Mouse (Mus musculus): ENCODE data around the gene Lclat1. TPM values are rescaled to one million over a fixed set of nuclear protein-coding genes. Genes with fewer than 3 reads are reported as not detected.

Gene Lclat1
- polyA plus RNA-seq, 1 experiment from 2014 or later: 20.5 TPM

DNA sequence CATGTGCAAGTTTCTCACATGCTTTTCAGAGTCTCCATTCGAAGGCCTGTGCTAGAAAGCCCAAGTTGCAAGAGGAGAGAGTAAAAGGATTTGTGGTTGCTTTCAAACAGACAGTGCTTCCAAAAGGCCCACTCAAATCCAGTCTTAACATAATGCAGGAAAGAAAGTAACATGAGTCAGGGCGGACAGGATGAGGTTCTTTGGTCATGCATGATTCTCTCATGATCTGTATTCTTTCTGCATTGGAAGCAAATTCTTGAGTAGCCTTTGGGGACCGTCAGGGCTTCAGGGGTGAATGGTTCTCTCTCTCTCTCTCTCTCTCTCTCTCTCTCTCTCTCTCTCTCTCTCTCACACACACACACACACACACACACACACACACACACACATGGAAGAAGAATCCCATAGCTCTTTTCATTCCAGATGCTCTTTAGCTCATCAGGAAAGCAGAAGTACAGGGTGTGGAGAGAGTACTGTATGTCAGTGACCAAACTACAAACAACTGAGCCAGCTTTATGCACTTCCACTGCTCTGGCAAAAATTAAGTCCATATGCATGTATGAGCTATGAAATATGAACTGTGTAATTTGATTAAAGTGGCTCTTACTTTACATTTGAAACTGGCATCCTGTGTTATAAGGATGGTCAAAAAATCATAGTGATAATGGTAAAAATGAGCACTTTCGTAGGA is 25.1 kb upstream of the Lclat1 start:
- Histone ChIP-seq H3K36me3 (ENCODE audit: control insufficient read depth, insufficient read depth, low read length) (no peaks in the 10 kb centered on the region), H3K4me3 (ENCODE audit: low read length) (no peak overlapping the region), H3K27me3 (ENCODE audit: control insufficient read depth, insufficient read depth, low read depth, low read length) (no peaks in the 10 kb centered on the region), H3K4me1 (replicated peaks; ENCODE audit: control insufficient read depth, insufficient read depth, low read length) (no peaks in the 10 kb centered on the region; the same call in 1 of the 2 replicates), H3K27ac (ENCODE audit: low read length) (no peak overlapping the region), H3K4me2 (ENCODE audit: low read depth, low read length) (no peak overlapping the region), H3K9me3 (ENCODE audit: control insufficient read depth, low read length) (no peaks in the 10 kb centered on the region), H3K9ac (ENCODE audit: low read length) (no peak overlapping the region)
- WGBS: 81% methylated on average over 4 of the region's 4 CpGs
- ATAC-seq (ENCODE audit: low read depth): no peak

DNA sequence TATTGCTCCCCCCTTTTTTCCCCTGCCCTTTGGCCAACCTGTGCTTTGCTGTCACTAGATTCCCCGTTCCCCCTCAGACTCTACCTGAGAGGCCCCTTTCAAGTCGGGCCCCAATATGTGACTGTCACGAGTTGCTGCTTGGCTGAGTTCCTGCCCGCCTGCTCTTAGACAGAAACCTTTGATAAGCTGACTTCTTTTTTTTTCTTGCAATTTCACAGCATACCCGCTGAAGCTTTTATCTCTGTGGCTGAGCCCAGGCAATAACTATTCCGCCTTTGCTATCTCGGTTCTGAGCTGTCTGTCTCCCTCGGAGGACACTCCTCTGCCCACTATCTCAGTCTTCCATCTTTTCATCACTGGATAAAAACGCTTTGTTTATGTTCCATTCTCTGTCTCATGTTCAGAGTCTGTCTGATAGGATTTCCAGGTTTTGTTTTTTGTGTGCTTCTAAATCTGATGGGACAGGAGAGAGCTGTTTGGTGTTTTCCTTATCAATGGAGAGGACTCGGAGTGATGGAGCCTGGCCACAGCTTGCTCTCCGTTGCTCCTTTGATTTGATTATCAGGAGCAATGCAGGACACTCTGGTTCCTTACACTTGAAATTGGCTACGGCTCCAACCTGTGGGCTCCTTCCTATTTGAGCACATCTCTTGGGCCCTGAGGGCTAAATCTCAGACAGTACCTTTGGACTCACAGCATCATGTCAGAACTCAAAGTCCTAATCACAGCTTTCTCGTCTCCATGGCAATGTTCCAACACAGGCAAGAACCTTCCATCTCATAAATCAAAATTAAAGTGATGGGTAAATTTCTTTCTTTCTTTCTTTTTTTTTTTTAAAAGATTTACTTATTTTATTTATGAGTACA is 20.5 kb upstream of the Lclat1 start:
- no peaks in the 10 kb centered on the region for H3K36me3 ChIP-seq (ENCODE audit: control insufficient read depth, insufficient read depth, low read length)
- no peak for ATAC-seq (ENCODE audit: low read depth)
- no peak overlapping the region for H3K9ac ChIP-seq (ENCODE audit: low read length)
- peaks cover 6% of the 10 kb centered on the region; the same call in 1 of the 2 replicates for H3K4me1 ChIP-seq (replicated peaks; ENCODE audit: control insufficient read depth, insufficient read depth, low read length)
- no peak overlapping the region for H3K4me3 ChIP-seq (ENCODE audit: low read length)
- WGBS: 28% methylated on average over 13 of the region's 13 CpGs
- H3K27ac ChIP-seq (ENCODE audit: low read length): no peak overlapping the region
- H3K27me3 ChIP-seq (ENCODE audit: control insufficient read depth, insufficient read depth, low read depth, low read length): no peaks in the 10 kb centered on the region
- no peaks in the 10 kb centered on the region for H3K9me3 ChIP-seq (ENCODE audit: control insufficient read depth, low read length)
- no peak overlapping the region for H3K4me2 ChIP-seq (ENCODE audit: low read depth, low read length)

DNA sequence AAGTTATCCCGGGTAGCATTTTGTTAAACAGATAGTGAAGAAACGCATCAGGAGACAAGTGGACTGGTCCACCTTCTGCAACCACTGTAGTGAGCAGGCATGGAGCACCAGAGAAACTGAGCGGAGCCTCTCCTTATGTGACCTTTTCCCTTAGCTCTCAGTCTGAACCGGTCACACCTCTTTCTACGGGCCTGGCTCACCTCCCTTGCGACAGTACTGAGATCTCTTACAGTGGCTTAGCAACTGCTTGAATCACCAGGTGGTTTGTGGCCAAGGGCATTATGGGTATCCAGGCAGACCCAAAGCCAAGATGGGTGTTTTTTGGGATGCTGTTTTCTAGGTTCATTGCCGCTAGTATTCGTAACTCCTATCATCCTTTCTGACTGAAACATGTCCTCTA is 16.4 kb upstream of the Lclat1 start:
- no peaks in the 10 kb centered on the region for H3K9me3 ChIP-seq (ENCODE audit: control insufficient read depth, low read length)
- H3K9ac ChIP-seq (ENCODE audit: low read length): no peak overlapping the region
- H3K27ac ChIP-seq (ENCODE audit: low read length): peak overlapping the region; percentile 90
- no peaks in the 10 kb centered on the region for H3K27me3 ChIP-seq (ENCODE audit: control insufficient read depth, insufficient read depth, low read depth, low read length)
- H3K4me1 ChIP-seq (replicated peaks; ENCODE audit: control insufficient read depth, insufficient read depth, low read length): peaks cover 8% of the 10 kb centered on the region; the same call in 1 of the 2 replicates
- 79% methylated on average over 8 of the region's 8 CpGs for WGBS
- no peak overlapping the region for H3K4me3 ChIP-seq (ENCODE audit: low read length)
- ATAC-seq (ENCODE audit: low read depth): no peak
- H3K36me3 ChIP-seq (ENCODE audit: control insufficient read depth, insufficient read depth, low read length): no peaks in the 10 kb centered on the region
- no peak overlapping the region for H3K4me2 ChIP-seq (ENCODE audit: low read depth, low read length)

DNA sequence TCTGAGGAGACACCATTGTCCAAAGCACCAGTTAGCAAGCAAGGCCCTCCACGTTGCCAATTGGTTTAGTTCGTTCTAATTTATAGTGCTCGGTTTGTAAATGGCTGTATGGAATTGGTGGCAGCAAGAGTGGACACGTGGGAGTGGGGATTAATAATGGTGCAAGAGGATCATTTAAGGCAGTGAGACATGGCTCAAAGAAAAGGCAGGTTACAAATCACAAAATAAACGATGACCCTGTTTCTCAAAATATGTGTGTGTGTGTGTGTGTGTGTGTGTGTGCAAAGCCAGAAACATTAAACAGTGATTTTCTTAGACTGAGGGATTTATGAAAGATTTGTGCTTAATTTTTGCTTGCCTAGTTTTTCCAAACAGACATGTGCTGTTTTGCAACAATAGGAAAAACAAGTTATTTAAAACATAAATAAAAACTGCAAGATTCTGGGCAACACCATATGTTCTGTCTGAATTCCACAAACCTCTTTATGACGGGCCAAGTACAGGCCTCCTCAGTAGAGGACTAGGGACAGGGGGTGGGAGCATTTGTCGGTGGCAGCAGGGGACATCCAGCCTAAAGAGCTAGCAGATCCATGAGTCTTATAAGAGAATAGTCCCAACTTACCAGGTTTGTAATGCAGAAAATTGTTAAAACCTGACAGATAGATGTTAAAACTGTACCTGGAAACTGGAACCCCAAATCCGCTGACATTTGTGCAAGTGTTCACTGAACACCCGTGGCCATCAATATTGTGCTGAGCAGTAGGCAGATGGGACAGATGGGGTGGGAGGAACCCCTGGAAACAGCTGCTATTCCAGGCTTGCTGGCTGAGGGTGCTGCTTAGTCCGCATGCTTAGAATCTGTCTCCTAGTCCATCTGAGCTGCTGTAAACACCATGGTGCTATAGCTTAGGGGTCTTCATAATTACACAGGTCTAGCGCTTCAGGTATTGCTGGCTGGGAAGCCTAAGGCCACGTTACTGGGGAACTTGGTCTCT is 15.4 kb upstream of the Lclat1 start:
- Histone ChIP-seq H3K27ac (ENCODE audit: low read length) (peak overlapping the region; percentile 92), H3K27me3 (ENCODE audit: control insufficient read depth, insufficient read depth, low read depth, low read length) (no peaks in the 10 kb centered on the region), H3K4me1 (replicated peaks; ENCODE audit: control insufficient read depth, insufficient read depth, low read length) (0 out of 2 replicates have a peak, but pooled peaks cover 8% of the 10 kb centered on the region), H3K9me3 (ENCODE audit: control insufficient read depth, low read length) (no peaks in the 10 kb centered on the region), H3K36me3 (ENCODE audit: control insufficient read depth, insufficient read depth, low read length) (no peaks in the 10 kb centered on the region), H3K4me2 (ENCODE audit: low read depth, low read length) (no peak overlapping the region), H3K4me3 (ENCODE audit: low read length) (no peak overlapping the region), H3K9ac (ENCODE audit: low read length) (no peak overlapping the region)
- WGBS: 68% methylated on average over 12 of the region's 12 CpGs
- peak; percentile 95 for ATAC-seq (ENCODE audit: low read depth)

DNA sequence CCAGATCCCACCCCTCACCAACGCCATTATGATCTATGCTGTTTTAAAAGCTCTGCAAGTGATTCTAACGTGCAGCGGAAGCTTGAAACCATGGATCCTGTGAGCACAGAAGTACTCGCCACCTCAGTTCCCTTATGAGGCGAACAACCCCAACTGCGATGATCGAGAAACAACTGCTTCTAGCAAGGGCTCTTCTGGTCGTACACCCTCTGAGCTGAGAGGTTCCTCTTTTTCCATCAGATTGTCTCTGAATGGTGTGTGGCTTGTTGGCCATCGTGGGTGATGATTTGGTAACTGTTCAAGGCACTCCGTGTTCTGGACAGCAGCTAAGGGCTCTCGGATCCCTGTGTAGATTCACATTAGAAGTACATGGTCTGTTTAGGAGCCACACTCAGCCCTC is 12.7 kb upstream of the Lclat1 start:
- H3K36me3 ChIP-seq (ENCODE audit: control insufficient read depth, insufficient read depth, low read length): no peaks in the 10 kb centered on the region
- no peak overlapping the region for H3K4me2 ChIP-seq (ENCODE audit: low read depth, low read length)
- 82% methylated on average over 11 of the region's 11 CpGs for WGBS
- H3K9me3 ChIP-seq (ENCODE audit: control insufficient read depth, low read length): no peaks in the 10 kb centered on the region
- no peak for ATAC-seq (ENCODE audit: low read depth)
- 0 out of 2 replicates have a peak, but pooled peaks cover 8% of the 10 kb centered on the region for H3K4me1 ChIP-seq (replicated peaks; ENCODE audit: control insufficient read depth, insufficient read depth, low read length)
- H3K27me3 ChIP-seq (ENCODE audit: control insufficient read depth, insufficient read depth, low read depth, low read length): no peaks in the 10 kb centered on the region
- no peak overlapping the region for H3K4me3 ChIP-seq (ENCODE audit: low read length)
- no peak overlapping the region for H3K27ac ChIP-seq (ENCODE audit: low read length)
- H3K9ac ChIP-seq (ENCODE audit: low read length): no peak overlapping the region

DNA sequence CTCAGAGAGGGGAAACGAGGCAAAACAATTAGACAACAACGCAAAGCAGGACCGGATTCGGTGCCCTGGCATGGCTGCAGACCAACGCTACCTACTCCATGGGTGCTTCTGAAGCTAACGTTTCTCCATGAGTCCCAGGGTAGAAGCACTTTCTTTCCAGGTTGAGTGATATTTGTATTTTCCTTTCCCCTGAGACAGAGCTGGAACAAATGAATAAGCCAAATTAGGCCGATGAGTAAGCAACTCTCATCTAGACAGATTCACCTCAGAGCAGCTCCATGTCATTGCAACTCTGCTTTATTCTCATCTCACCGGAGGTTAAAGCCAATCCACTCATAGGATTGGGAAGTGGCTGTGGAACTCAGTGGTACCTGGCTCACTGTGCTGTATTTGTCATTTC is 12.2 kb upstream of the Lclat1 start:
- Histone ChIP-seq H3K4me2 (ENCODE audit: low read depth, low read length) (no peak overlapping the region), H3K36me3 (ENCODE audit: control insufficient read depth, insufficient read depth, low read length) (no peaks in the 10 kb centered on the region), H3K9me3 (ENCODE audit: control insufficient read depth, low read length) (no peaks in the 10 kb centered on the region), H3K9ac (ENCODE audit: low read length) (no peak overlapping the region), H3K4me1 (replicated peaks; ENCODE audit: control insufficient read depth, insufficient read depth, low read length) (0 out of 2 replicates have a peak, but pooled peaks cover 8% of the 10 kb centered on the region), H3K27ac (ENCODE audit: low read length) (no peak overlapping the region), H3K27me3 (ENCODE audit: control insufficient read depth, insufficient read depth, low read depth, low read length) (no peaks in the 10 kb centered on the region), H3K4me3 (ENCODE audit: low read length) (no peak overlapping the region)
- WGBS: 91% methylated on average over 8 of the region's 8 CpGs
- no peak for ATAC-seq (ENCODE audit: low read depth)

DNA sequence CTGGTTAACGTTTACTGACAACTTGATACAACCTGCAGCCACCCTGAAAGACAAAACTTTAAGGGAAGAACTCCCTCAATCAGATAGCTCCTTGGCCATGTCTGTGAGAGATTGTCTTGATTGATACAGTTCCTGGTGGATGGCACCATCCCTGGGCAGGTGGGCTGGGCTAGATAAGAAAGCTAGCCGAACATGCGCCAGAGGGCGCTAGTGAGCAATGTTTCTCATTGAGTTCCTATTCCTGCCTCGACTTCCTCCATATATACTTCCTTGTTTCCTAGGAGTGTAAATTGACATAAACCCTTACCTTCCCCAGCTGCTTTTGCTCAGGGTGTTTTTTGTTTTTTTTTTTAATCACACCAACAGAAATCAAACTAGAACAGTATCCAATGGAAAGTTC is 11.3 kb upstream of the Lclat1 start:
- Histone ChIP-seq H3K9me3 (ENCODE audit: control insufficient read depth, low read length) (no peaks in the 10 kb centered on the region), H3K4me2 (ENCODE audit: low read depth, low read length) (no peak overlapping the region)
- WGBS: 36% methylated on average over 5 of the region's 5 CpGs

DNA sequence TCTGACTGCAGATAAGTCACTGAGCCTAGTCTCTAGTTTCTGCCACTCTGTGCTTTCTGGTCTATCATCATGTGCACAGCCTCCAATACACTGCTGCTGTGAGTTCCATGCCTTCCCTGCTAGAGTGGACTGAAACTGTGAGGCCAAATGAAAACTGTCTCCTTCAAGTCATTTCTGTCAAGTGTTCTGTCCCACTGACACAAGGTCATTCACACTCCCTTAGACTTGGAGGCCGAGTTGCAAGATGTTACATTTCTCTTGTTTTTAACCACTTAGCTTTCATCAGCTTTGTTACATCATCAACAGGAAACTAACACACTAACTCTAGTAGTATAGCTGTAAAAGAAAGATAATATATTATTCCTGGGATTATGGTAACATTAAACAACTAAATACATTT is 9.1 kb upstream of the Lclat1 start:
- Histone ChIP-seq H3K4me1 (replicated peaks; ENCODE audit: control insufficient read depth, insufficient read depth, low read length) (0 out of 2 replicates have a peak, but pooled peaks cover under 1% of the 10 kb centered on the region), H3K36me3 (ENCODE audit: control insufficient read depth, insufficient read depth, low read length) (no peaks in the 10 kb centered on the region), H3K4me3 (ENCODE audit: low read length) (no peak overlapping the region), H3K9me3 (ENCODE audit: control insufficient read depth, low read length) (no peaks in the 10 kb centered on the region), H3K27ac (ENCODE audit: low read length) (no peak overlapping the region), H3K27me3 (ENCODE audit: control insufficient read depth, insufficient read depth, low read depth, low read length) (no peaks in the 10 kb centered on the region), H3K9ac (ENCODE audit: low read length) (no peak overlapping the region), H3K4me2 (ENCODE audit: low read depth, low read length) (no peak overlapping the region)
- 40% methylated on average over 1 of the region's 1 CpGs for WGBS
- ATAC-seq (ENCODE audit: low read depth): peak; percentile 63

More for the DNA sequence above, 11.3 kb upstream of the Lclat1 start:
- Histone ChIP-seq H3K9ac (ENCODE audit: low read length) (no peak overlapping the region), H3K4me3 (ENCODE audit: low read length) (no peak overlapping the region), H3K27ac (ENCODE audit: low read length) (no peak overlapping the region), H3K36me3 (ENCODE audit: control insufficient read depth, insufficient read depth, low read length) (no peaks in the 10 kb centered on the region), H3K4me1 (replicated peaks; ENCODE audit: control insufficient read depth, insufficient read depth, low read length) (0 out of 2 replicates have a peak, but pooled peaks cover 6% of the 10 kb centered on the region), H3K27me3 (ENCODE audit: control insufficient read depth, insufficient read depth, low read depth, low read length) (no peaks in the 10 kb centered on the region)
- ATAC-seq (ENCODE audit: low read depth): no peak
